Mouse (Mus musculus) T-cell, adult 2 months (primary cell): ENCODE results near the gene Zfp119a.
A peak's percentile ranks its signal among the peaks of the same experiment; 100 is the strongest.
"Not testable (repeated sequence)": the region's sequence is repeated elsewhere in the genome, so short reads cannot be mapped to it uniquely, and the experiment has no call there.

Experiments used
- DNase-seq: peaks from one replicate; pipeline ENCODE4 v3.0.0; 2022; ENCODE audit warnings: low spot score

Gene Zfp119a

GRCm38 (mm10) chr17:55878636-55879369 lies at the start of gene Zfp119a:
TSS of gene Zfp119a (minus strand) at chr17:55878930.
- DNase-seq = peak; percentile 74

- DNase-seq = no peak
These were observed 27.9 kb upstream of the Zfp119a start for GRCm38 (mm10) chr17:55906669-55907068.

GRCm38 (mm10) chr17:55904131-55904530 lies 25.4 kb upstream of the Zfp119a start:
- DNase-seq = no peak

GRCm38 (mm10) chr17:55903687-55904086 lies 25.0 kb upstream of the Zfp119a start:
- DNase-seq = no peak

GRCm38 (mm10) chr17:55903087-55903486 lies 24.4 kb upstream of the Zfp119a start:
- no peak for DNase-seq

- DNase-seq = not testable (repeated sequence)
These were observed 13.8 kb upstream of the Zfp119a start for GRCm38 (mm10) chr17:55892406-55892955.

GRCm38 (mm10) chr17:55884912-55885311 lies 6.2 kb upstream of the Zfp119a start:
- no peak for DNase-seq

GRCm38 (mm10) chr17:55883631-55884030 lies 4.9 kb upstream of the Zfp119a start:
- DNase-seq = no peak

- DNase-seq = not testable (repeated sequence)
These were observed 471 bp downstream of the Zfp119a start for GRCm38 (mm10) chr17:55878282-55878635.

- DNase-seq = no peak
These were observed 1.5 kb downstream of the Zfp119a start for GRCm38 (mm10) chr17:55877184-55877583.

- DNase-seq = no peak
These were observed 35.7 kb downstream of the Zfp119a start for GRCm38 (mm10) chr17:55843067-55843466.

- DNase-seq = no peak
These were observed 57.2 kb downstream of the Zfp119a start for GRCm38 (mm10) chr17:55821566-55821965.

- DNase-seq = no peak
These were observed 61.9 kb downstream of the Zfp119a start for GRCm38 (mm10) chr17:55816853-55817252.
